Mouse (Mus musculus): ENCODE measurements around the gene Phldb3. TPM values are rescaled to one million over a fixed set of nuclear protein-coding genes. Genes with fewer than 3 reads are reported as not detected.
A peak's percentile ranks its signal among the peaks of the same experiment; 100 is the strongest.

Phldb3 gene
- polyA plus RNA-seq, 1 experiment: 7.2 TPM

GRCm38 (mm10) chr7:24628685-24629610 lies 18.4 kb downstream of the Phldb3 start:
- H3K4me1 ChIP-seq (ENCODE audit: control insufficient read depth, insufficient read depth, low read length): 0 out of 2 replicates have a peak, but pooled peaks cover 2% of the 10 kb centered on the region
- TF ChIP-seq POLR2A (IDR thresholded peaks at IDR 0.05; ENCODE audit: borderline replicate concordance, low read depth, low read length) (no peak), CTCF (IDR thresholded peaks at IDR 0.05; ENCODE audit: low read depth, low read length) (no peak)
- H3K27ac ChIP-seq (ENCODE audit: insufficient read depth, low read depth, low read length): no peak overlapping the region
- H3K4me3 ChIP-seq (ENCODE audit: insufficient read depth, low read length): peak overlapping the region; percentile 53

GRCm38 (mm10) chr7:24629672-24630071 lies 19.1 kb downstream of the Phldb3 start:
- H3K4me3 ChIP-seq (ENCODE audit: insufficient read depth, low read length): no peak overlapping the region
- H3K27ac ChIP-seq (ENCODE audit: insufficient read depth, low read depth, low read length): no peak overlapping the region
- no peak for TF ChIP-seq POLR2A (IDR thresholded peaks at IDR 0.05; ENCODE audit: borderline replicate concordance, low read depth, low read length)
- TF ChIP-seq CTCF (IDR thresholded peaks at IDR 0.05; ENCODE audit: low read depth, low read length): no peak
- 0 out of 2 replicates have a peak, but pooled peaks cover 2% of the 10 kb centered on the region for H3K4me1 ChIP-seq (ENCODE audit: control insufficient read depth, insufficient read depth, low read length)

GRCm38 (mm10) chr7:24630116-24630880 lies 19.7 kb downstream of the Phldb3 start:
- TF ChIP-seq POLR2A (IDR thresholded peaks at IDR 0.05; ENCODE audit: borderline replicate concordance, low read depth, low read length) (no peak), CTCF (IDR thresholded peaks at IDR 0.05; ENCODE audit: low read depth, low read length) (no peak)
- no peak overlapping the region for H3K4me3 ChIP-seq (ENCODE audit: insufficient read depth, low read length)
- 0 out of 2 replicates have a peak, but pooled peaks cover 2% of the 10 kb centered on the region for H3K4me1 ChIP-seq (ENCODE audit: control insufficient read depth, insufficient read depth, low read length)
- H3K27ac ChIP-seq (ENCODE audit: insufficient read depth, low read depth, low read length): no peak overlapping the region

- no peak within 1 kb of the TSS for H3K4me3 ChIP-seq (ENCODE audit: insufficient read depth, low read length)
These were observed 25.7 kb downstream of the Phldb3 start, which contains the start of gene Lypd3 for GRCm38 (mm10) chr7:24636264-24636663. Lypd3 (plus strand) TSS chr7:24636550.

GRCm38 (mm10) chr7:24637046-24637445 lies 26.5 kb downstream of the Phldb3 start:
- Histone ChIP-seq H3K4me3 (ENCODE audit: insufficient read depth, low read length) (no peak overlapping the region), H3K27ac (ENCODE audit: insufficient read depth, low read depth, low read length) (no peak overlapping the region), H3K4me1 (ENCODE audit: control insufficient read depth, insufficient read depth, low read length) (no peaks in the 10 kb centered on the region)
- TF ChIP-seq CTCF (IDR thresholded peaks at IDR 0.05; ENCODE audit: low read depth, low read length) (no peak), POLR2A (IDR thresholded peaks at IDR 0.05; ENCODE audit: borderline replicate concordance, low read depth, low read length) (no peak)

More at GRCm38 (mm10) chr7:24636264-24636663, 25.7 kb downstream of the Phldb3 start, which contains the start of gene Lypd3:
- no peaks in the 10 kb centered on the region for H3K4me1 ChIP-seq (ENCODE audit: control insufficient read depth, insufficient read depth, low read length)
- H3K27ac ChIP-seq (ENCODE audit: insufficient read depth, low read depth, low read length): no peak within 1 kb of the TSS
- TF ChIP-seq CTCF (IDR thresholded peaks at IDR 0.05; ENCODE audit: low read depth, low read length) (no peak), POLR2A (IDR thresholded peaks at IDR 0.05; ENCODE audit: borderline replicate concordance, low read depth, low read length) (no peak)

GRCm38 (mm10) chr7:24638026-24638856 lies 27.7 kb downstream of the Phldb3 start:
- H3K27ac ChIP-seq (ENCODE audit: insufficient read depth, low read depth, low read length): no peak overlapping the region
- H3K4me3 ChIP-seq (ENCODE audit: insufficient read depth, low read length): peak overlapping the region; percentile 55
- H3K4me1 ChIP-seq (ENCODE audit: control insufficient read depth, insufficient read depth, low read length): no peaks in the 10 kb centered on the region
- no peak for TF ChIP-seq POLR2A (IDR thresholded peaks at IDR 0.05; ENCODE audit: borderline replicate concordance, low read depth, low read length)
- TF ChIP-seq CTCF (IDR thresholded peaks at IDR 0.05; ENCODE audit: low read depth, low read length): no peak

GRCm38 (mm10) chr7:24640450-24640849 lies 29.9 kb downstream of the Phldb3 start:
- H3K27ac ChIP-seq (ENCODE audit: insufficient read depth, low read depth, low read length): no peak overlapping the region
- no peaks in the 10 kb centered on the region for H3K4me1 ChIP-seq (ENCODE audit: control insufficient read depth, insufficient read depth, low read length)
- no peak for TF ChIP-seq CTCF (IDR thresholded peaks at IDR 0.05; ENCODE audit: low read depth, low read length)
- no peak for TF ChIP-seq POLR2A (IDR thresholded peaks at IDR 0.05; ENCODE audit: borderline replicate concordance, low read depth, low read length)
- no peak overlapping the region for H3K4me3 ChIP-seq (ENCODE audit: insufficient read depth, low read length)

- Histone ChIP-seq H3K27ac (ENCODE audit: insufficient read depth, low read depth, low read length) (no peak overlapping the region), H3K4me1 (ENCODE audit: control insufficient read depth, insufficient read depth, low read length) (no peaks in the 10 kb centered on the region)
- TF ChIP-seq CTCF (IDR thresholded peaks at IDR 0.05; ENCODE audit: low read depth, low read length) (peak; percentile 91), POLR2A (IDR thresholded peaks at IDR 0.05; ENCODE audit: borderline replicate concordance, low read depth, low read length) (no peak)
These were observed 31.9 kb downstream of the Phldb3 start for GRCm38 (mm10) chr7:24642491-24642890.

GRCm38 (mm10) chr7:24644492-24644891 lies 33.9 kb downstream of the Phldb3 start:
- H3K4me3 ChIP-seq (ENCODE audit: insufficient read depth, low read length): no peak overlapping the region
- no peaks in the 10 kb centered on the region for H3K4me1 ChIP-seq (ENCODE audit: control insufficient read depth, insufficient read depth, low read length)
- H3K27ac ChIP-seq (ENCODE audit: insufficient read depth, low read depth, low read length): no peak overlapping the region
- TF ChIP-seq POLR2A (IDR thresholded peaks at IDR 0.05; ENCODE audit: borderline replicate concordance, low read depth, low read length) (no peak), CTCF (IDR thresholded peaks at IDR 0.05; ENCODE audit: low read depth, low read length) (no peak)

More at GRCm38 (mm10) chr7:24642491-24642890, 31.9 kb downstream of the Phldb3 start:
- H3K4me3 ChIP-seq (ENCODE audit: insufficient read depth, low read length): no peak overlapping the region
